Mouse (Mus musculus): ENCODE measurements around the gene Chrnb2.

DNA sequence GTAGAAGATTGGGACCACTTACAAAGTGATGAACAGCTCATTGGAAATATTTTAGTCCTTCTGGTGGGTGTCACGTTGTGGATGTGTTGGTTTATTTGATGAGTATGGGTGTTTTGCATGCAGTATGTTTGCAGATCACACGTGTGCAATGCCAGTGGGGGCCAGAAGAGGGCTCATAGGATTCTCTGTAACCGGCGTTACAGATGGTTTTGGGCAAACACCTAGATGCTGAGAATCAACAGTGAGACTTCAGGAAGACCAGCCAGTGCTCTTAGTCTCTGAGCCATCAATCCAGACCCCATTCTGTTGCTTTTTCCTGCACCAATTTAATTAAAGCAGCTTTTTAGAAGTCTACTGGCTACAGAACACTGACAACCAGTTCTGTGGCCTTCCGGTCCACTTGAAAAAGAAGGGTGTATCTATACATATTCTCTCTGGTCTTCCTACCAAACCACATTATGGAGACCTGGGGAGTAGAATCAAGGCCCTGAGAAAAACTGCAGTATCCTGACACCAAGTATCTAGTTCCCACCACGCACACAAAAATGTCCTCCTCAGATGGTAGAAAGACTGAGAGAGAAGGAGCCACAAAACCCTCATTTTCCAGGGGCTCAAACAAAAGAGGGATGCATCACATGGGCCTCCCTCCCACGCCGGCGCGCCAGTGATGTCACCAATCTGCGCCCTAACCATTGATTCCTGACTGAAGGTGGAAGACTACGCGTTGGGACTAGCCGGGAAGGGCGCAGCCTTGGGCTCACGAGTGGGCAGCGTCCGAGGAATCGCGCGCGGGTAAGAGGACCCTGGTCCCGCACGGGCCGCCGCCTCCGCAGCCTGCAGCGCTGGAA is 49.8 kb downstream of the Chrnb2 start, which contains the start of gene Adar:
- peak; percentile 73 for TF ChIP-seq CTCF (IDR thresholded peaks at IDR 0.05; ENCODE audit: low read depth)
- TF ChIP-seq EP300 (IDR thresholded peaks at IDR 0.05; ENCODE audit: low read depth): no peak

Measured in liver, postnatal 0 days (tissue).